Mouse (Mus musculus): ENCODE data around the gene Cbx7. TPM values are rescaled to one million over a fixed set of nuclear protein-coding genes. Genes with fewer than 3 reads are reported as not detected.

Cbx7 gene
- polyA plus RNA-seq, 1 experiment from 2014 or later, result 1.1 TPM

DNA sequence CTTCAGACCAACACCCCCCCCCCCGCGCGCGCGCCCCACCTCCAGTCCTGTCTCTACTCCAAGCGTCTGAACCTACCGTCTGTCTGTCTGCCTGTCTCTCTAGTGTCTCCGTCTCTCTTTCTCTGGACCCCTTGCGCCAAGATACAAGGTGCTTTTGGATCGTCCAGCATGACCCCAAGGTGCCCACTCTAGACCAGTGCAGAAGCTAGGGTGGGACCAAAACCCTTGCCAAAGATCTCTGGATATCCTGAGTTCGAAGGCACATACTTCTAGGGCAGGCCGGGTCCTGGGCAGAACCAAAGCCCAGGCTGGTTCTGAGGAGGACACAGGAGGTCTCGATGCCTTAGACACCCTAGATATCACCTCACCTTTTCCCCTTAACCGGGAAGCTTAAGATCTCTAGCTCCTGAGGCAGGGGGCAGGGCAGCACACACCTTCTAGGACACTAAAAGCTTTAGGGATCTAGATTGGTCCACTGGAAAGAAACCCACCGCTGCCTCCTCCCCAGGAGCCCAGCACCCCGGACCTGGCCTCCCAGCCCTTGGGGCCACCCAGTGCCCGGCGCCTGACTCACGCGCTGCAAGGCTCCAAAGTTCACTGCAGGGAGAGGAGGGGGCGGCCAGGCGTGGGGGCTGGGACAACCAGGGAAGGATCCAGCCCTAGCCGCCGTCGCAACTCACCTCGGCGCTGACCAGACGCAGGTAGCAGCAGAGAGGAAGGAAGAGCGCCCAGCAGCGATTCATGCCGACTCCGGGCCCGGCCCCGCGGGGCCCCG, 42.5 kb upstream of the Cbx7 start:
- 2% methylated on average over 32 of the region's 36 CpGs for WGBS (ENCODE audit: insufficient replicate concordance)
- H3K36me3 ChIP-seq (ENCODE audit: control insufficient read depth, insufficient read depth, low read length), result no peaks in the 10 kb centered on the region
- H3K9me3 ChIP-seq (replicated peaks; ENCODE audit: control insufficient read depth, low read length), result no peaks in the 10 kb centered on the region
- peaks cover 63% of the 10 kb centered on the region for H3K27me3 ChIP-seq (ENCODE audit: control insufficient read depth, insufficient read depth, low read length)
- no peak overlapping the region for H3K27ac ChIP-seq (ENCODE audit: low read depth, low read length)
- H3K9ac ChIP-seq (ENCODE audit: low read depth, low read length), result peak overlapping the region; percentile 74
- peaks cover 38% of the 10 kb centered on the region for H3K4me1 ChIP-seq (ENCODE audit: control insufficient read depth, insufficient read depth, low read length)
- peak overlapping the region; percentile 98 for H3K4me2 ChIP-seq
- peak overlapping the region; percentile 67 for H3K4me3 ChIP-seq (ENCODE audit: low read depth, low read length)
- no peak for ATAC-seq (replicated peaks; ENCODE audit: insufficient number of reproducible peaks, low FRiP score, low TSS enrichment)

DNA sequence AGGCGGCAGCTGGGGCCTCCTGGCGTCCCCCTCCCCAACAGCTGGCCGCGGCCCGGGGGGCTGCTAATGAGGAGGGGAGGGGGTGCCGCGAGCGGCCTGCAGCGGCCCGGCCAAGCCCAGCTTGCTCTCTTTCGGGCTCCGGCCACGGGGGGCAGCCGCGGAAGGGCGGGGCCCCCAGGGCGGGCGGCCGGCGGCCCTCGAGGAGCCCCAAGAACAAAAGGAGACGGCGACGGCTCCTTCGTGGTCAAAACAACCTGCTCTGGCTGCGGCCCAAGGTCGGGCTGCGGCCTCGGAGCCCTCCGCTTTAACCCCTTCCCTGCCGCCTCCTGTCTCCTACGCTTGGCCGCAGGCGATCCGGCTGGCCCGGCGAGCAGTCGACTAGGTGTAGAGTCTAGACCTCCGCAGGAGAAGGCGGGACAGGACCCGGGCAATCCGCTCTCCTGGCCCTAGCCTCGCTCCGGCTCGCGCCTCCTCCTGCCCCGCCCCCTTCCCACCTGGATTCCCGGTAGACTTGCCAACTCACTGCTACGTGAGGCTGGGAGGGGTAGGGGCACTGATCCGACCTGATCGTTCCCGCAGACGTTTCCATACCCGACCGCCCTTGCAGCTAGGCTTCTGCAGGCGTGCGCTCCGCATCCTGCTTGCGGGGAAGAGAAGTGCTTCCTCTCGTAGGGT, 41.7 kb upstream of the Cbx7 start:
- Histone ChIP-seq H3K27ac (ENCODE audit: low read depth, low read length) (no peak overlapping the region), H3K4me3 (ENCODE audit: low read depth, low read length) (peak overlapping the region; percentile 67), H3K4me2 (peak overlapping the region; percentile 98), H3K36me3 (ENCODE audit: control insufficient read depth, insufficient read depth, low read length) (no peaks in the 10 kb centered on the region), H3K9ac (ENCODE audit: low read depth, low read length) (peak overlapping the region; percentile 71), H3K9me3 (replicated peaks; ENCODE audit: control insufficient read depth, low read length) (no peaks in the 10 kb centered on the region), H3K27me3 (ENCODE audit: control insufficient read depth, insufficient read depth, low read length) (peaks cover 63% of the 10 kb centered on the region), H3K4me1 (ENCODE audit: control insufficient read depth, insufficient read depth, low read length) (peaks cover 38% of the 10 kb centered on the region)
- ATAC-seq (replicated peaks; ENCODE audit: insufficient number of reproducible peaks, low FRiP score, low TSS enrichment), result no peak
- WGBS (ENCODE audit: insufficient replicate concordance), result under 1% methylated on average over 57 of the region's 60 CpGs

DNA sequence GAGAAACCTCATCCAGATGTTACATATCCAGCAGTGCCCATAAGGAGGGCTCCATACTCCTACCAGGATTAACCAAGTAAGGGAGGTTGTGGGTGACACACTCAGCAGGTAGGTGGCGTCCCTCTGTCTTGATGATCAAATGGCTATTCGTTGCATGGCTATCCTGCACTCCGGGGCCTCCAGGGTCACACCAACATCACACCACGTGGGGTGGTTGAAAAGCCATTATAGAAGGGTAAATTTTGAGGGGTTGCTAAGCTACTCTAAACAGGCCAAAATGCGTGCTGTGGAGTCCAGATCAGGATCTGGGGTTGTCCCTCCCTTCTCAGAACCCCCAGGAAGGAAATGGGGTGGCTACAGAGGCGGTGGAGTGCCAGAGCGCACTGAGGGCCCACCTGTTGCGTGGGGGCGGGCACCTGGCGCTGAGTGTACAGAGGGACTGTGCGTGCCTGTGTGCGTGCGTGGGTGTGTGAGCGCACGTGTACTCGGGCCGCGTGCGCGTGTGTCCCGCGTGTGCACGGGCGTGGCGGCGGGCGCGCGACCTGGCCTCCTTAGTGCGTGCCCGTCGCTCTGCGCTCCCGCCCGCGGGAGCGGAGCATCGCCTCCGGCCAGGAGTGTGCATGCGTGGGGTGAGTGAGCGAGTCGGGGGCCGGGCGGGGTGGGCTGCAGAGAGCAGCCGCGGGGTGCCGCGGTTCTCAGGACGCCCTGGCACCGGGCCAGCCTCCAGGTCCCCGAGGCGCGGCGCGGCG, 41.0 kb upstream of the Cbx7 start:
- Histone ChIP-seq H3K4me3 (ENCODE audit: low read depth, low read length) (peak overlapping the region; percentile 67), H3K27me3 (ENCODE audit: control insufficient read depth, insufficient read depth, low read length) (peaks cover 61% of the 10 kb centered on the region), H3K9me3 (replicated peaks; ENCODE audit: control insufficient read depth, low read length) (no peaks in the 10 kb centered on the region), H3K9ac (ENCODE audit: low read depth, low read length) (peak overlapping the region; percentile 71), H3K4me1 (ENCODE audit: control insufficient read depth, insufficient read depth, low read length) (peaks cover 38% of the 10 kb centered on the region), H3K36me3 (ENCODE audit: control insufficient read depth, insufficient read depth, low read length) (no peaks in the 10 kb centered on the region), H3K4me2 (peak overlapping the region; percentile 98), H3K27ac (ENCODE audit: low read depth, low read length) (no peak overlapping the region)
- ATAC-seq (replicated peaks; ENCODE audit: insufficient number of reproducible peaks, low FRiP score, low TSS enrichment), result no peak
- 2% methylated on average over 43 of the region's 56 CpGs for WGBS (ENCODE audit: insufficient replicate concordance)

DNA sequence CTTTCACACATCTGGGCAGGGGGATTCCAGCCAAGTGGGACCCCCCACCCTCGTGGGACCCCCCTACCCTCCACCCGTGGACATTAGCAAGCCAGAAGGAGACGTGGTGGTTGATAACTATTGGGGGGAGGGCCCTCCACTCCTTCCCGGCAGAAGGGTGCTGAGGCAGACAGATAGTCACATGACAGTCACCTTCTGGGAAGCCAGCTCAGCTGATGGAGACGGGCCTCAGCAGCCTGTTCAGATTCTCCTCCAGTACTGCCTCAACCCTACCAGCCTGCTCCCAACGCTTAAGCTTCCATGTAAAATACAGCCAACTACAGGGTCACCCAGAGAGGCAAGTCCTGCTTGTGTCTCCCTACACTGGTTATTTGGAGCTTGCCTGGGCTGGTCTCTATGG, 40.3 kb upstream of the Cbx7 start:
- H3K27me3 ChIP-seq (ENCODE audit: control insufficient read depth, insufficient read depth, low read length), result peaks cover 59% of the 10 kb centered on the region
- 21% methylated on average over 6 of the region's 6 CpGs for WGBS (ENCODE audit: insufficient replicate concordance)
- H3K4me1 ChIP-seq (ENCODE audit: control insufficient read depth, insufficient read depth, low read length), result peaks cover 41% of the 10 kb centered on the region
- H3K4me2 ChIP-seq, result peak overlapping the region; percentile 98
- no peak overlapping the region for H3K27ac ChIP-seq (ENCODE audit: low read depth, low read length)
- no peaks in the 10 kb centered on the region for H3K36me3 ChIP-seq (ENCODE audit: control insufficient read depth, insufficient read depth, low read length)
- ATAC-seq (replicated peaks; ENCODE audit: insufficient number of reproducible peaks, low FRiP score, low TSS enrichment), result no peak
- no peak overlapping the region for H3K9ac ChIP-seq (ENCODE audit: low read depth, low read length)
- H3K9me3 ChIP-seq (replicated peaks; ENCODE audit: control insufficient read depth, low read length), result no peaks in the 10 kb centered on the region
- no peak overlapping the region for H3K4me3 ChIP-seq (ENCODE audit: low read depth, low read length)

DNA sequence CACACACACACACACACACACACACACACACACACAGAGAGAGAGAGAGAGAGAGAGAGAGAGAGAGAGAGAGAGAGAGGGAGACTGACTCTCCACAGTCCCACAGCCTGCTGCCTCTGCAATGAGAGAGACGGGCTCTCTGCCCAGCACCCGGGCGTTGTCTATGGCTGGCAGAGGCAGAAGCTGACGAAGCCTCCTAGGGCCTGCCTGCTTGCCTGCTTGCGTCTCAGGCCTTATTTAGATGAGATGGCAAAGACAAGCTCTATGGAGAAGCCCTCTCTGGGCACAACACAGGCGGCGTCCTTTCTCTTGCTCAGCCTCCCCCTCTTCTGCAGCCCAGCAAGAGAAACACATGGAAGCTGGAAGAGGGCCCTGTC, 39.3 kb upstream of the Cbx7 start:
- Histone ChIP-seq H3K4me2 (no peak overlapping the region), H3K9ac (ENCODE audit: low read depth, low read length) (no peak overlapping the region), H3K27me3 (ENCODE audit: control insufficient read depth, insufficient read depth, low read length) (peaks cover 50% of the 10 kb centered on the region), H3K27ac (ENCODE audit: low read depth, low read length) (no peak overlapping the region), H3K4me3 (ENCODE audit: low read depth, low read length) (no peak overlapping the region), H3K9me3 (replicated peaks; ENCODE audit: control insufficient read depth, low read length) (no peaks in the 10 kb centered on the region), H3K4me1 (ENCODE audit: control insufficient read depth, insufficient read depth, low read length) (peaks cover 50% of the 10 kb centered on the region), H3K36me3 (ENCODE audit: control insufficient read depth, insufficient read depth, low read length) (no peaks in the 10 kb centered on the region)
- no peak for ATAC-seq (replicated peaks; ENCODE audit: insufficient number of reproducible peaks, low FRiP score, low TSS enrichment)
- 47% methylated on average over 7 of the region's 7 CpGs for WGBS (ENCODE audit: insufficient replicate concordance)

DNA sequence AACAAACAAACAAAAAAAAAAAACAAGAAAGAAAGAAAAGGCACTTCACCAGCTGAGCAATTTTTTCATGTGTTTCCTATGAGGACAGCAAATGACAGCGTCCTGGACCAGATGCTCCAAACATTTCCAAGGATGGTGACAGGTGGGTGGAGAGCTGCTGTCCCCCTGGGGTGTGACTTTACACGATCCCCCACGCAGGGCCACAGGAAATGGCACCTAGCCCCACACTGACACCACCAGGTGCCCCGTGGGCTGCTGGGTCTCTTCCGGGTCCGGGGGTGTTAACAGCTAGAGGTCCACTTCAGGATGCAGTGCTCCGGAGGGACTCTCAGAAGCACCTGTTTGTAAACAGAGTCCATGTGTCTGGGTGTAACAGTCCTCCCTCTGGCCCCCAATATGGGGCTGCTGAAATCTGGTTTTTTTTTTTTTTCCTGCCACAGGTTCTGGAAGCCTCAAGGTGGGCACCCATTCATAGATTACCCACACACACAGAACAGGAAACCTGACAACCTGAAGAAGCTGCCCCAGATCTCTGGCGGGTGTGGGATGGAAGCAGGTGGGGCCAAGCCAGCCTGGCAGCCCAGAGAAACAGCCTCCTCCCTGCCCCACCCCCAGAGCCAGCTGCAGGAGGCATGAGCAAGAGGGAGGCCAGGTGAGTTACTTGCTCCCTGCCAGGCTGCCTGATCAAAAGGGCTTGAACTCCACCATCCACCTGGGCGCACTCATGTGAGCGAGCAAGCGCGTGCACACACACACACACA, 38.7 kb upstream of the Cbx7 start:
- H3K9ac ChIP-seq (ENCODE audit: low read depth, low read length), result no peak overlapping the region
- no peak overlapping the region for H3K4me3 ChIP-seq (ENCODE audit: low read depth, low read length)
- no peak for ATAC-seq (replicated peaks; ENCODE audit: insufficient number of reproducible peaks, low FRiP score, low TSS enrichment)
- no peaks in the 10 kb centered on the region for H3K9me3 ChIP-seq (replicated peaks; ENCODE audit: control insufficient read depth, low read length)
- H3K36me3 ChIP-seq (ENCODE audit: control insufficient read depth, insufficient read depth, low read length), result no peaks in the 10 kb centered on the region
- WGBS (ENCODE audit: insufficient replicate concordance), result 62% methylated on average over 12 of the region's 12 CpGs
- no peak overlapping the region for H3K4me2 ChIP-seq
- H3K4me1 ChIP-seq (ENCODE audit: control insufficient read depth, insufficient read depth, low read length), result peaks cover 50% of the 10 kb centered on the region
- H3K27ac ChIP-seq (ENCODE audit: low read depth, low read length), result no peak overlapping the region
- H3K27me3 ChIP-seq (ENCODE audit: control insufficient read depth, insufficient read depth, low read length), result peaks cover 45% of the 10 kb centered on the region

DNA sequence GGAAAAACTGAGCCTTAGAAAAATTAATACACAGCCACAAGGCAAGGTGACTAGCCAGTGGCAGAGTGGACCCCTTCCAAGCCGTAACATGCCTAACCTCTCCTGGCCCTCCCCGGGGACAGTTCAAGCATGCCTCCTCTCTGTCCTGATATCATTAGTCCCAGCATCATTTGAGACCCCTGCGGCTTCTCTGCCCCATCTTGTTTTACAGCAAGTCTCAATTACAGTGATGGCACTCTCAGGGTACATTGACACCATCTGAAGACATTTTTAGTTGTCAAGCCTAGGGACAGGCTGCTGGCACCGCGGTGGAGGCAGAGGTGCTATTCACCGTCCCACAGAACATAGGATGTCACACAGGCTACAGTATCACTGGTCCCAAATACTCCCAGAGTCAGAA, 37.5 kb upstream of the Cbx7 start:
- Histone ChIP-seq H3K27me3 (ENCODE audit: control insufficient read depth, insufficient read depth, low read length) (peaks cover 34% of the 10 kb centered on the region), H3K27ac (ENCODE audit: low read depth, low read length) (no peak overlapping the region), H3K4me3 (ENCODE audit: low read depth, low read length) (no peak overlapping the region), H3K9me3 (replicated peaks; ENCODE audit: control insufficient read depth, low read length) (no peaks in the 10 kb centered on the region), H3K9ac (ENCODE audit: low read depth, low read length) (no peak overlapping the region), H3K36me3 (ENCODE audit: control insufficient read depth, insufficient read depth, low read length) (no peaks in the 10 kb centered on the region), H3K4me1 (ENCODE audit: control insufficient read depth, insufficient read depth, low read length) (peaks cover 52% of the 10 kb centered on the region), H3K4me2 (no peak overlapping the region)
- ATAC-seq (replicated peaks; ENCODE audit: insufficient number of reproducible peaks, low FRiP score, low TSS enrichment), result no peak
- WGBS (ENCODE audit: insufficient replicate concordance), result 84% methylated on average over 6 of the region's 6 CpGs

DNA sequence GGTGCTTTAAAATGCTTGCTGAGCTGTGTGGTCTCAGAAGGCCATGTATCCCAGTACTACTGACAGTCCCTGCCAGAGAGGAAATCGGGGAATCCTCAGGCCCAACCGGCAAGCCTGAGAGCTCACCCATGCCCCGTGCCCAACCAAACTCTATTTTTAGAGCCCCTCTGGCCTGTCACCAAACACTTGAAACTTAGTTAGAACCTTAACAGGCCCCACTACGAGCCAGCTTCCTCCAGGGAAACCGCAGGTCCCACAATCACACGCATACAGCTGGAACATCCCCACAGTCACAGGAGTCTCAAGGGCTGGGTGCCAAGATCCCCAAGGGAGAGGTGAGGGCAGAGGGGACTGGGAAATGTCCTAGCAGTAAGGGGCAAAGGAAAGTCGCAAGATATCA, 35.2 kb upstream of the Cbx7 start:
- peaks cover 37% of the 10 kb centered on the region for H3K4me1 ChIP-seq (ENCODE audit: control insufficient read depth, insufficient read depth, low read length)
- ATAC-seq (replicated peaks; ENCODE audit: insufficient number of reproducible peaks, low FRiP score, low TSS enrichment), result peak; percentile 55
- WGBS (ENCODE audit: insufficient replicate concordance), result 25% methylated on average over 7 of the region's 7 CpGs
- H3K9ac ChIP-seq (ENCODE audit: low read depth, low read length), result no peak overlapping the region; the same call in 1 of the 2 replicates
- no peaks in the 10 kb centered on the region for H3K9me3 ChIP-seq (replicated peaks; ENCODE audit: control insufficient read depth, low read length)
- H3K4me2 ChIP-seq, result 0 out of 2 replicates have a peak overlapping the region, but pooled peaks have one; percentile 3
- no peak overlapping the region for H3K4me3 ChIP-seq (ENCODE audit: low read depth, low read length)
- no peaks in the 10 kb centered on the region for H3K36me3 ChIP-seq (ENCODE audit: control insufficient read depth, insufficient read depth, low read length)
- H3K27ac ChIP-seq (ENCODE audit: low read depth, low read length), result peak overlapping the region; percentile 54
- H3K27me3 ChIP-seq (ENCODE audit: control insufficient read depth, insufficient read depth, low read length), result peaks cover 11% of the 10 kb centered on the region
